Mouse (Mus musculus) embryo, embryonic 9.5 days (tissue): ENCODE measurements around the gene Map2.
A peak's percentile ranks its signal among the peaks of the same experiment; 100 is the strongest.

Experiments
- DNase-seq: peaks from one replicate; pipeline ENCODE4 v3.0.0-alpha.2; 2017; ENCODE audit errors: extremely low spot score

Gene Map2

DNA sequence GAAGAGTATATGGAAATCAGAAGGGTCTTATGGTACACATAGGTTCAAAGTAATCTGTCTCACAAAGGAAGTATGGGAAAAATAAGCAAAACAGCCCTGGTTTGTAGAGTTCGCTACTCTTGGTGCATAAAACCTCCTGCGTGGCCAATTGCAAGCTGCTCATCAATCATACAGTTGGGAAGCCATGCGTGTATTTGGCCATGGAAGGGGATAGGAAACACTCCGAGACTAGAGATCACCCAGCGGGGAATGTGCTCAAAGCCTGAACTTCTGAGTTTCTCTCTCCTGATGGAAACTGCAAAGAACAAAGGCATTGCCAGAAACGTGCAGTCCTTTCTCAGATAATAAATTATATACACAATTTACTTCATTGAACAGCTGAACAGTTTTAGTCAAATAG lies 124.3 kb downstream of the Map2 start:
- DNase-seq: no peak

- peak; percentile 22 for DNase-seq
These were observed 145.5 kb downstream of the Map2 start for GRCm38 (mm10) chr1:66320378-66321135.

DNA sequence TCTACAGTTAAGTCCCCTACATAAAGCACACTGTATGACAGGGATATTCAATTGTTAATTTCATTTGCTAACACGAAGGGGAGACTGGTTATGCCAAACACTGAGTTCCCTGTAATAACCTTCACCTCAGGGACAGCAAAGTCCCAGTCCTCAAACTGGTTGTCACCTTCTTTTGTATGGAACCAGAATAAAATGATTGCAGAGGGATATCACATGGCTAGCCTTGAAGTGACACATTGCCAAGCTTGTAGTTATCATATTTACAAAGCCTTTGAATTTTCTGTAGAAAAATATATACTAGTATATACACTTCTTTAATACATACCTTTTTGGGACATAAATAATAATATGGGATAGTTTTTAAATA lies 146.0 kb downstream of the Map2 start:
- no peak for DNase-seq

GRCm38 (mm10) chr1:66321631-66322142 lies 146.6 kb downstream of the Map2 start:
- peak; percentile 19 for DNase-seq

DNA sequence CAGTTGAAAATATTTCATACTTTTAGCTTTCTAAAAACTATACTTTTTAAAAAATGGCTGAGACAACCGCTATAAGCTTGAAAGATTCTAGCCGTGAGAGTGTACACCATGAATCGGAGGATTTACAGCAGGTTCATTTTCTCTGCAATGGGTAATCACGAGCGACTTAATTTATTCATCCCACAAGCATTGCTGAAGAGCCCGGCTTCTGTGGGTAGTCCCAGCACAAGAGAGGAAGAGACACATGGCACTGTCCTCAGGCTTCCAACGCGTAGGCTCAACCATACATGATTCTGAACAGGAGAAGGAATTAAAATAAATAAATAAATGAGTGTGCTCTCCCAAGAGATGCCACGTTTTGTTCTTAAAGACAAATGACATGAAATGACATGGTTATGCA lies 148.4 kb downstream of the Map2 start:
- no peak for DNase-seq

DNA sequence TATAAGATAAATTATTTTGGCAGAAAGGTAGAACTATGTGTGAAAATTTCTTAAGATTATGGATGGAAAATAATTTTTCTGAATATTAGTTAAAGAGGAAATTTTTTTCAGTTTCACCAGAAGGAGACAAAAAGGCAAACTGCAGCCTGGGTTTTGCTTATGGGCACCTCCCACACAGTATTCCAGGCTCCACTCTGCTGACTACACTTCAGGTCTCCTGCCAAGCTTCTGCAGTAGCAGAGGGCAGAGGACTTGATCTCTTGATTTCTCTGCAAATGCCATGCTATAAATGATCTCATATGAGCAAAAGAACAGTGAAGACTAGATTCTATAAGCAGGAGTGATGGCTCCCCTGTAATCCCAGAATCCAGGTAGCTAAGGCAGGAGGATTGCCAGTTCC lies 149.9 kb downstream of the Map2 start:
- DNase-seq: no peak

GRCm38 (mm10) chr1:66328996-66329395 lies 153.9 kb downstream of the Map2 start:
- no peak for DNase-seq

DNA sequence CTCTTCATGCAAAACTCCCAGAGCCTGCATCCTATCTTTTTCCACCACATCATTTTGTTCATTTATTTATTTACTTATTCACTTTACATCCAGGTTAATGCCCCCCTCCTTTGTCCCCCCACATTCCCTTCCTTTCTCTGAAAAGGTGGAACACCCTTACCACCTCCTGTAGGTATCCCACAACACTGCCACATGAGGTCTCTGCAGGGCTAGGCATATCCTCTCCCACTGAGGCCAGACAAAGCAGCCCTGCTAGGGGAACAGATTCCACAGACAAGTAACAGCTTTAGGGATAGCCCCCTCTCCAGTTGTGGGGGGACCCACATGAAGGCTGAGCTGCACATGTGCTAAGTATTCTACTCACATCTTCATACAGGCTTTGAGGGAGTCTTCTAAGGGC lies 154.5 kb downstream of the Map2 start:
- DNase-seq: no peak

DNA sequence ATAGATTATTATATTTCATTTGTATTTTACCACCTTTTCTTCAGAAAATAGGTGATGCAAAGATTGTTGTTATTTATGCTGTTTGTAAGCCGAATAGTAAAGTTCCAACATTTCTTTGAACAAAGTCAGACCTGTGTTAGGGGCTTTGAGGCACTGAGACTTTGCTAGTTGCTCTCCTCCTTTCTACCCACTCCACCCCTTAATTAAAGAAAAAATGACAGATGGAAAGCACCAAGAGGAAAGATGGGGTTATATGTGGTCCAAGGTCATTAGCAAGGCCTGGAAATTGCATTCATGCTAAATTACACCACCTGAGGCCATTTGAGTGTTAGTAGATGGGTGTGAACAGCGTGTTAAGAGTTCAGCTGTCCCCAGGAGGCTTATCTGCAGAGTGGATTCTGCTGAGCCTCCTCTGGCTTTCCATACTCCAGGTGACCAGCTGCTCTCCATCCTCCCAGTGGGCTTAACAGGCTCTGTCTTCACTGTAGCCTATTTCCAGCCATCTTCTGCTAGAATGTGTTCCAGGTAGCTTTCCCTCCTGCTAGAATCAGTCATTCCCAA lies 160.7 kb downstream of the Map2 start:
- no peak for DNase-seq

DNA sequence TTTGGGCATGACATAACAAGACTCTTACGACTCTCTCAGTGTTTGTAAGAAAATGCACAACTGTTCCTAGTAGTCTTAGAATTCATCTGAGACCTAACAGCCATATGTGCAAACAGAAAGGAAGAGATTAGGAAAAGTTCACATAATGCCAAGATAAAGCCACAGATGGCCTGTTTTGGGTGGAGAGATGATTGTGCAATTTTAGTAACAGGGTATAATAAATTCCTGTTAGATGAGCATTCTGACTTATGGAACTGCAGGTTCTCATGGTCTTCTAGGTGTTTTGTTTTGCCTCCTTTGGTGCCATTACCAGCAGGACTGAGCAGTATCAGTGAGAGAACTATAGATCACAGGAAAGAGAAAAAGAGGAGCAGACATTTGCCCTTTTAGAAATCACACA lies 164.1 kb downstream of the Map2 start:
- no peak for DNase-seq

DNA sequence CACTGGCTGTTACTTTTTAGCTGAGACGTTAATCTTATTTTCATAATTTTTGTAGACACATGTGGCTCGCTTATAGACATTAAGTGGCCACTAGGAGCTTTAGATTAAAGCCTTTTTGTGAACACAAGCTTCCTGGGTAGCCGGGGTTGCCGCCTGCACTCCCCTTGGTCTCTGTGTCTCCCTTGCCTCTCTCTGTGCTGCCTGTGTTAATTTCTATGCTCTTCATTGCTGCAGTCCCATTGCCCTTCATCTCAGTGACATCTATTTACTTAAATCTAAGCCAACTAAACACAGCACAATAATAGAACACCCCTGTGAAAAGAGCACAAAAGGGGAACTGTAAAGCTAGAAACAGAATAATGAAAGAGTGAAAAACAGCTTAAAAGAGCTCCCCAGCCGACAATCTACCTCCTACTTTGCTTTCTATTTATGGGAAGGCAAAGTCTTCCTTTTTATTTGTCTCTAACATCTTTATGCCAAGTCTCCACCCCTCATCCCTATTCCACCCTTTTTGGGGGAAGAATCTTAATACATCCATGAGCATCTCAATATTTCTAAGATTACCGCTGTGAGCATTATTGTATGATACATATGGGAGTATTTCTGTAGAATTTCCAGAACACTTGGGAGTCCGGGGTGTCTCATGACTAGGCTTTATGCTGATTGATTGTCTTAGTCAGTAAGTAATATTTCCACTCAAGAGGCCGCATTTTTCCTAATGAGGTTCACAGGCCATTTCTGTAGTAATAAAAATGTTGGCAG lies 173.5 kb downstream of the Map2 start:
- DNase-seq: no peak

GRCm38 (mm10) chr1:66349166-66349835 lies 174.2 kb downstream of the Map2 start:
- DNase-seq: no peak

- DNase-seq: no peak
These were observed 176.3 kb downstream of the Map2 start for GRCm38 (mm10) chr1:66351366-66351765.

- no peak for DNase-seq
These were observed 186.7 kb downstream of the Map2 start for GRCm38 (mm10) chr1:66361799-66362198.

DNA sequence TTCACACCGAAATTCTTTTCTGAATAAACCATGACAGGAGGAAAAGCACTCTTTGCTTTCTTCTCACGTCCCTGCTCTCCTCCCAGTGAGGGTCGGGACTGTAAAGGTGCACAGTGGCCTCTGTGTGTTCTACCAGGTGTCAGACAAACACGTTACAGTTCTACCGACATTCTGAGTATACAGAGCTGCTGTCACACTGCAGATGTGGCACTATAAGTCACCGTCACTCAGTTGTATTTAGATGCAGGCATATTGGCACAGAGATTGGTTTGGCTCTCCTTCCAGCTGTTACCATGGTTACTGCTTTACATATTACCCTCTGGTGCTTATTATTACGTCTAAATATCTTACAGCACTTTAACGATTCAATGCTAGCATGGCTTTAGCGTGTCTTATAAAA lies 188.2 kb downstream of the Map2 start:
- DNase-seq: no peak

DNA sequence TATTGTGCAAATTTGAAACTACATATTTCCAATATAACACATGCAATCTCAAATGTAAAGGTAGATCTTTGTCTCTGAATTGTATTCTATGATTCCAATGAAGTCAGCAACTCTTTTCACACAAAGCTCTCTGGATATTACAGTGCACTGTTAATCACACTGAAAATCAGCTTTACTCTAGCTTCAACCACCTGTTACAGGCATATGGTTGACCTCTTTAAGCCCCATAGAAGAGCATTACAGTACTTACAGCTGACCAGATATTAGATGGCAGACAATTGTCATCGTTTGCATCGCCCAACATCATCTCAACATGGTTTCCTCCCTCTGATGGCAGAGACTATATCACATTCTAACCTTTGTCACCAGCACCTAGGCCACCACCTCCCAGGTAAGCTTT lies 189.3 kb downstream of the Map2 start:
- no peak for DNase-seq

DNA sequence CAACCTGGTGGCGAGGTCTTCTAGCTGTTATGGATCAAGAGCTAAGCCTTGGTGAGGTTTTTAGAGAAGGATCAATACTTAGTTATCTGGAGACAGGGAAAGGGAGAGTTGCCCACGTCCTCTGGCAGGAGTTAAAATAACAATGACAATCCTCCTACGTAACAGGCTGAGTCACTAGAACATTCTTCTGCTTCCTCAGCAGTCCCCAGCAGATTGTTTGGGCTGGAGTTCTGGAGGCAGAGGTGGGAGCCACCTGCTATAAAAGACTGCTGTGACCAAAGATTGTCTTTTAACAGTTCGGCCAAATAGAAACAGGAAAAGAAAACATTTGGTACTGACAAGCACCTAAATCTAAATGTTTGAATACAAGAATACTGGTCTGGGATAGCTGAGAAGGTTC lies 190.5 kb downstream of the Map2 start:
- no peak for DNase-seq

GRCm38 (mm10) chr1:66369486-66369885 lies 194.4 kb downstream of the Map2 start:
- DNase-seq: no peak

- DNase-seq: no peak
These were observed 196.3 kb downstream of the Map2 start for GRCm38 (mm10) chr1:66371371-66371770.

- DNase-seq: no peak
These were observed 211.2 kb downstream of the Map2 start for GRCm38 (mm10) chr1:66386321-66386720.

DNA sequence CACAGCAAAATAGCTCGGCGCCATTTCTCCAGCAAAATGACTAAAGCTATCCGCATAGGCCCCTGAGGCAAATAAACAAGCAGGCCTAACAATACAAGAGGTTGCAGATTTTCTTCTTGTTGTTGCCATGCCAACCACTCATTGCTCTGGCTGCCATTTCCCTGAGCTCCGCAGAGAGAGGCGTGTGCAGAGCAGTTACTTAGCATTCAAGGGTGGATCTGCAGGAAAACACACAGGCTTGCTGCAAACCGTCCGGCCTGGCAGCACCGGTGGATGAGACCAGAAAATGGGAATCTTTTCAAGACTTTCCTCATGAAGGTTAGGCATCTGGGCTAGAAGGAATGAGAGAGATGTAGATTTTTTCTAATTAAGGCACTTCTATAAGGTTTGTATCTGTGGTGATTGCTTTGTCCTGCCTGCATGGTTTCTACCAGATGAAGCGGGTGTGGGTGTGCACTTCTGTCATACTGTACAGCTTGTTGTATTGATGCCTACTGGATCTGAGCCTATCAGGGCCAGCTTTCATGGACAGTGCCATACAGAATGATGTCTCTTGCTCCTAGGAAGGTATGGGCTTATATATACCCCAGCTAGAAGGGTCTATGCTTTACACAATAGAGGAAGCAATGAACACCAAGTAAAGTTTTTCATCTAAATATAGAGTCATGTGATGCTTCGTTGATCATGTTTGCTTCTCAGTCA lies 211.8 kb downstream of the Map2 start:
- DNase-seq: peak; percentile 34

DNA sequence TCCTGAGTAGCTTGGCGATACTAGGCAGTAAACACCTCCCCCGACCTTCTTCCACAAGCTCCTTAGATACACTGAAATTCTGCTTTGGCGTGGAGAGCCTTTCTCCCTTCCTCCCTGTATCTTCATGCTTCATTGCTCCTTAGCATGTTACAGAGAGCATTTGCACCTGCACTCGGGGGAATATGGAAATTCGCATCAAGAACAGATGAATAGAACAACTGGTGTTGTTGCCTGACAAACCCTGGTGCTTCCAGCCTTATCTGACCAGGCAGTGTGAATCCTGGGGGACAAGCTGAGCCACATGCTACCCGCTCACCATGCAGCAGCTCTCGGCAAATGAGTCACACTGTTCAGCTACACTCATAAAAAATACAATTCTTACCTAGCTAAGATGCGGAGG lies 213.5 kb downstream of the Map2 start:
- DNase-seq: peak; percentile 2
